Mouse (Mus musculus) adrenal gland, postnatal 10 days (tissue): ENCODE data around the gene Plekhh1. TPM values are rescaled to one million over a fixed set of nuclear protein-coding genes. Genes with fewer than 3 reads are reported as not detected.

Experiments used
- DNase-seq: peaks from one replicate; pipeline ENCODE4 v3.0.0; 2021; ENCODE audit warnings: mixed read lengths
- total RNA-seq, 2 experiments: library from RNA; stranded (reverse); gene quantifications; 2 replicates each; pipeline ENCODE4 v1.2.3; 2021

Gene Plekhh1
- total RNA-seq, 2 experiments from 2014 or later = 1.5 to 2.0 TPM

DNA sequence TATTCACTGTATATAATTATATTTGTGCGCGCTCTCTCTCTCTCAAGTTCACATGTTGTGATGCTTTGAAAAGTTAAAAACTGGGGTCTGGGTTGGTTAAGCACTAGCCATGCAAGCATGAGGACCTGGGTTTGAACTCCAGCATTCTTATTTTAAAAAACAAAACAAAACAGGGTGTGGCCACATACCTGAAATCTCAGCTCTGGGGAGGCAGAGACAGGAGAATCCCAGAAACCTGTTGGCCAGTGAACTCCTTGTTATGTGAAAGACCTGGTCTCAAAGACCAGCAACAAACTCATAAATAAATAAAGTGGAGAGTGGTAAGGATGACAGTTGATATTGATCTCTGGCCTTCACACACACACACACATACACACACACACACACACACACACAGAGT, 5.4 kb downstream of the Plekhh1 start:
- DNase-seq = no peak

GRCm38 (mm10) chr12:79035349-79035748, 6.4 kb downstream of the Plekhh1 start:
- DNase-seq = no peak

DNA sequence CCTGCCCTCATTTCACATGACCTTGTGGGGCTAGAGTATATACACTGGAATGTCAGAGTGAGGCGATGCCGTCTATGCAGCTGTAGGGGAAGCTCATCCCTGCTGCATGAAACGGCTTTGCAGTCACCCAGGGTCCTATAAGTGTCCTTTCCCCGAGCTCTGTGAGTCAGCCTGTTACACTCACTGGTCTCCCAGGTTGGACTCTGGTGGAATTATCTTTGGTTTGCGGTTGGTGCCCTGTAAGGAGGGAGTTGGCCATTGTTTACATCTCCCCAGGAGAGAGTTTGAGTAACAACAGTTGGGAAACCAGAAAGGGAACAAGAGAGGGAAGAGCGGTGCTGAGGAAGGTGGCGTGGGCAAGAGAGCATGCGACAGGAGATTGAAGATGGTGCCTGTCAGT, 10.7 kb downstream of the Plekhh1 start:
- no peak for DNase-seq

DNA sequence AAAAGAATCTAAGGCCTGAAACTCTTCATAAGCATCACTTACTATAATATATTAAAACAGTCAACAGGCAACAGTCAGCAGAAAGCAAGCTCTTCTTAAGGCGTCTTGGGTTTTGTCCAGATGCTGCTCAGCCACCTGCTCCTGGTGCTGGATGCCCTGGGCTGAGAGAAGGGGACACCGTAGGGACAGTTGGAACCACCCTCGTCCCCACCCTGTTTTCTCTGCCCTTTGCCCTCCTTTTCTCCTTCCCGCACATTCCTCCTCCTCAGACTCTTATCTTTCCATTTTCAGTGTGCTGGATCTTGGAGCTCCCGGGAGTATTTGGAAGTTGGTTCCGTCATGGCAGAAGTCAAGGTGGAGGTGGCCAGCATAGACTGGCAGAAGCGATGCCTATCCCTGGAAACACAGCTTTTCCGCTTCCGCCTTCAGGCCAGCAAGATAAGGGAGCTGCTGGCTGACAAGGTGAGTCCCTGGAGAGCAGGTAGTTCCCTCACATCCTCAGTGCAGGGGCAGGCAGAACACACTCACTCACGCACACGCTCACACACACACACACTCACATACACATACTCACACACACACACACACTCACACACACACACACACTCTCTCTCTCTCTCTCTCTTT, 11.4 kb downstream of the Plekhh1 start:
- DNase-seq = no peak

- DNase-seq = no peak
Measured at GRCm38 (mm10) chr12:79041436-79041835, 12.5 kb downstream of the Plekhh1 start.

DNA sequence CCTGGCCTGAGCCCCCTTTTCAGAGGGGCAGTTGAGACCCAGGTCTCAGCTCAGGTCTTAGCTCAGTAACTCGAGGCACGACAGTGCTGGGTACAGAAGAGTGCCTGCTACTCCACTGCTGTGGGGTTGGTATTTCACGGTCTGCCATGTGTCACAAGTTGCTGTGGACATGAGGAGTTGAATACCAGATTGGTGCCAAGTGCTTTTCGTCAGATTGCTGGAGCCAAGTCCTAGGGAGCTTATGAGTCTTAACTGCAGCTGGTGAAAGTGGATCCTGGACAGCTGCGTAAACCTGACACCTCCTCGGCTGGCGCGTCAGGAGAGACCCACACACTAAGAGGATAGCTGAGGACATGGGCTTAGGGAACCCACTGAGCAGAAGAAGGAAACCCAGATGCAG, 15.7 kb downstream of the Plekhh1 start:
- no peak for DNase-seq

- DNase-seq = no peak
Measured at GRCm38 (mm10) chr12:79046171-79046570, 17.2 kb downstream of the Plekhh1 start.

DNA sequence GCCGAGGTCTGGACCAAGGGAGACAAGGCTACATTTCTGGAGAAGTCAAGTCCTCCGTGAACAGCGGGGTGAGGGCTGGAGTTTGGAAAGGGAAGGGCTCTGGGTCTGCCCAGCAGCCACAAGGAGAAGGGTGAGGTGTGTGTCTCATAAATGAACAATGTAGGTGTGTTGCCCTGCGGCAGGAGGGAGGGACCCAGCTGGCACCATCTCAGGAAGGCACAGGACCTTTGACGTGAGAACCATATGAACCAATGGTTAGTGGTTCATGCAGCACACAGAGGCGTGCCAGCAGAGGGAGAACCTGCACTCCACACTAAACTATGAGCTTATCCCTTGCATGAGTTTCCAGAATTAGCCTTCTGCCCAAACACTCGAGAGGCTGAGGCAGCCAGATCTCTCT, 18.2 kb downstream of the Plekhh1 start:
- no peak for DNase-seq

GRCm38 (mm10) chr12:79048898-79049297, 19.9 kb downstream of the Plekhh1 start:
- no peak for DNase-seq

DNA sequence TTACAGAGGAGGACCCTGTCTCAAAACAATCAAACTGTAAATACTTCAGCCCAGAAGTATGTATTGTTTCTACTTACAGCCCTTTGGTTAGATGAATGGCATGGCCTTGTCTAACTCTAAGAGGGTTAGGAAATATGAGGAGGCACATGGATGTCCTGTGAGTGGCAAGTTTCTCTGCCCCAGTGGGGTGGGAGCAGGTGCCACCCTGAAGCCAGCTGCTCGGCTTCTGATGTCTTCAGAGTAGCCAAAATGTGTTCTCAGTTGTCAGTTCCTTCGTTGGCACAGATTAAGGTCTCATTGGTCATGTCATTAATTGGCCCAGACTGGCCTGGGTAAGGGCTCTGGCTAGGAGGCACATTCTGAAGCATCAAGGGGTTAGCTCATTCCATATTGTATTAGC, 20.8 kb downstream of the Plekhh1 start:
- no peak for DNase-seq

- DNase-seq = no peak
Measured at GRCm38 (mm10) chr12:79050545-79051212, 21.7 kb downstream of the Plekhh1 start.

GRCm38 (mm10) chr12:79052073-79052472, 23.1 kb downstream of the Plekhh1 start:
- no peak for DNase-seq

GRCm38 (mm10) chr12:79055276-79055675, 26.3 kb downstream of the Plekhh1 start:
- peak; percentile 12 for DNase-seq

GRCm38 (mm10) chr12:79059573-79059972, 30.6 kb downstream of the Plekhh1 start:
- DNase-seq = no peak

DNA sequence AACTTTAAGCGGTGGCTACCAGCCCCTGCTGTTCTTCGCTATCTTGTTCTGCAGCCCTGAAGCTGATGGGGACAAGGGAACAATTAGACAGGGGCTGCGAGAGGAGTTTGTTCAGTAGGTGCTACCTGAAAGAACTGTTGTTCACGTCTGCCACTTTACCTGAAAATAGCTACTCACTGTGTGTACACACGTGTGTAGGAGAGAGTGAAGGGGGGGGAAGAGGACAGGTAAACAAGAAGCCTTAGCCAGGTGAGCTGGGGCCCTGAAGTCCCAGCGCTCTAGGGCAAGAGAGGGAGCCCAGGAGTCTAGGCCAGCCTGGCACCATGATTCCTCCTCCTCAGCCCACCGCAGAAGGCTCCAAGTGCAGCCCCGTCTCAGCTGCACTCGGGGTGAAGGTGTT, 31.2 kb downstream of the Plekhh1 start:
- no peak for DNase-seq

GRCm38 (mm10) chr12:79060766-79061652, 32.0 kb downstream of the Plekhh1 start:
- peak; percentile 21 for DNase-seq

DNA sequence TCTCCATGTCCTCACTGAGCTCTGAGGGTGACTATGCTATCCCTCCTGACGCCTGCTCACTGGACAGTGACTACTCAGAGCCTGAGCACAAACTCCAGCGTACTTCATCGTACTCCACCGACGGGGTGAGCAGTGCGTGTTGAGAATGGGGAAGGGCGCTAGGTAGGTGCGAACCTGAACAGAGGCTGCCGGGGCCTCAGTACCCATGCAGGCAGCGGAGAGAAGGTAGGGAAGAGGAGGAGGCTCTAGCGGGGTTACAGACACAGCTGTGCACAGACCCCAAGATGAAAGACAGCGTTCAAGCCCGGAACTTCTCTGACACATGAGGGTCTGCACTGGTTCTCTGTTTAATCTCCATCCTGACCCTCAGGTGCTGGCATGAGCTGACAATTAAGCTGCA, 35.5 kb downstream of the Plekhh1 start:
- no peak for DNase-seq

GRCm38 (mm10) chr12:79066431-79066830, 37.5 kb downstream of the Plekhh1 start:
- DNase-seq = no peak

GRCm38 (mm10) chr12:79067526-79067925, 38.6 kb downstream of the Plekhh1 start:
- no peak for DNase-seq

- no peak for DNase-seq
Measured at GRCm38 (mm10) chr12:79068306-79068705, 39.3 kb downstream of the Plekhh1 start.

DNA sequence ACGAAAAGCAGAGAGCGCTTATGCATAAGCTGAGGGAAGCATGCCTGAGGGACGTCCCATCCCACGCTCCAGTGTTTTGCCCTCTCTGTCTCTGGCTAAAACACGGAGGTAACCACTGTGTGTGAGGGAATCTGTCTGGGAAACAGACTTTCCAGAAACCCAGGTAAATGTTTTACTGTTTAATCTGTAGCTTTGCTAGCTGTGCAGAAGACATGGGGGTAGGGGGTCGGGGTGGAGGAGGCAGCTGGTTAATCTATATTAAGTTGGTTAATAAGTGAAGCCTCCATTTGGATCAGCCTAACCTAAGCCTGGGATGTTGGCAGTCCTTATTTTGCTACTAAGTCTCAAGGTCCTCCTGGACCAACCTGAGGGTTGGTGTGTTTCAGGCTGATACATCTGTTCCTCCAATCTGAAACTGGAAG, 40.2 kb downstream of the Plekhh1 start:
- DNase-seq = no peak

DNA sequence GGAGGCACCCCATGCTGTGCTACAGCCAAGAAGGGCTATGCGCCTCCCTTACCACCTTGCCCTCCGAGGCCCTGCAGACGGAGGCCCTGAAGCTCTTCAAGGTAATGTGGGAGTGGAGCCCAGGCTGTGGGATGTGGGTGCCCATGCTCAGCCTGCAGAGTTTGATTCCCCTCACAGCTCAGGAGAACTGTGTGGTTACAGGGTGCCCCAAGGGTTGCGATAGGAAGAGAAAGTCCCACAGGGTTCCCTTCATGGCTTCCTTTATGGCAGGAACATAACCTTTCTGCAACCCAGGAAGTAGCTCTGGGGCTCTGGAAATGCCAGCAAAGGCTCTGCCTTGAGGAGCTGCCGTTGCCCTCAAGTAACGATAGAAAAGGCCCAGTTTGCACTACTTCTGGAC, 41.0 kb downstream of the Plekhh1 start:
- DNase-seq = no peak

GRCm38 (mm10) chr12:79070736-79071333, 41.9 kb downstream of the Plekhh1 start:
- no peak for DNase-seq
